Mouse (Mus musculus) kidney, postnatal 36 days (tissue): ENCODE measurements around the gene H13.

Experiments used
- DNase-seq, 2 experiments: peaks; one replicate each; pipeline ENCODE4 v3.0.0; 2021 to 2022; ENCODE audit warnings: mixed read lengths in 2 of 2

The H13 gene

DNA sequence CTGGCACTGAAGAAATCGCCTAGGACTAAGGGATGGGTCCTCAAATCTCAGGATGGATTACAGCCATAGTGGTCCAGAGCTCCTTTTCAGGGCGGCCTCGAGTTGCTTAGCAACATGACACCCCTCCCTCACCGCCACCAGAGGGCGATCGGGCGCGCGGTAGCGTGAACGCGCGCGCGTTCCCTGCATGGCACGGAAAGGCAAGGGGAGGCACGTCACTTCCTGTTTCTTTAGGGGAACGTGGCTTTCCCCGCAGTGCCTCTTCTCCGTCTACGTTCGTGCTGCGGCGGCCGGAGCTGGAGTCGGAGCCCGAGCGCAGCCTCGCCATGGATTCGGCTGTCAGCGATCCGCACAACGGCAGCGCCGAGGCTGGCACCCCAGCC lies at the start of gene H13:
H13 (plus strand) TSS at position 206 of the 383 bp plus-strand sequence.
- DNase-seq = peak; percentile 93

GRCm38 (mm10) chr2:152620367-152621134 lies 48.7 kb upstream of the H13 start:
- DNase-seq = peak; percentile 34 to 47

DNA sequence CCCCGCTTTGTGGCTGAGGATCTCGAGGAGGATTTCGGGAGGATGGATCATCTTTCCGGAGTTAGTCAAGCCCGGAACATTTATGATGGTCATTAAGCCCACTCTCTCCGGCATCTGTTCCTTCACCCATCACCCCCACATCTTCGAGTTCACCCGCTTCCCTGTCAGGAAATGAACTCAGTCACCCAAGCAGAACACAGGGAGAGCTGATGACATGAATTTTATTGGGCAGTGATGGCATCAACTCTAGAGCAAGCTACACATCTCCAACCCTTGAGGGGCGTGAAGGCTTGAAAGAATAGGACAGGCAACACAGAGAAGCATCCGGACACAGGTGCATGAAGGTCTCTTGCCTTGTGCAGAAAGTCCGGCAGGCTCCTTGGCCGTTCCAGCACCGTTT lies 47.1 kb upstream of the H13 start:
- DNase-seq = no peak

- no peak for DNase-seq
These were observed 46.3 kb upstream of the H13 start, which contains the start of gene Defb25 for GRCm38 (mm10) chr2:152622953-152623352. Gene Defb25, minus strand, starts transcription at chr2:152623053.

DNA sequence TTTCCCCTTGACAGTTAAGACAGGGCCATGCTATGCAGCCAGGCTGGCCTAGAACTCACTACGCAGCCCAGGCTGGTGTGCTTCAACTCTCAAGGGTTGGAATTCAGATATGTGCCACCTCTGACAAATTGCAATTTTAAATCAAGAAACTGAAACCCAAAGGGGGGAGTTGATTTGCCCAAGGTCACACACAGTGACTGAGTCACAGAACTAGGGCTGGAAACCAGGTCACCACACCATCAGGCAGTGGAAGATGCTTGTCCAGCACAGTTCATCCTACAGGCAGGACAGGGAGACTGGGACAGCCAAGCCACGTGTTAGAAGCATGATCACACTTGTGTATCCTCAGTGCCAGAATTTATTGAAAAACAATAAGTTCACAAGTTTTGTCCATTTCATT lies 44.7 kb upstream of the H13 start:
- DNase-seq = no peak

GRCm38 (mm10) chr2:152625256-152625655 lies 44.0 kb upstream of the H13 start:
- DNase-seq = no peak

GRCm38 (mm10) chr2:152626774-152627591 lies 42.3 kb upstream of the H13 start, which contains the start of gene Rem1:
Gene Rem1, plus strand, starts transcription at chr2:152626951.
- peak; percentile 35 to 57 for DNase-seq

DNA sequence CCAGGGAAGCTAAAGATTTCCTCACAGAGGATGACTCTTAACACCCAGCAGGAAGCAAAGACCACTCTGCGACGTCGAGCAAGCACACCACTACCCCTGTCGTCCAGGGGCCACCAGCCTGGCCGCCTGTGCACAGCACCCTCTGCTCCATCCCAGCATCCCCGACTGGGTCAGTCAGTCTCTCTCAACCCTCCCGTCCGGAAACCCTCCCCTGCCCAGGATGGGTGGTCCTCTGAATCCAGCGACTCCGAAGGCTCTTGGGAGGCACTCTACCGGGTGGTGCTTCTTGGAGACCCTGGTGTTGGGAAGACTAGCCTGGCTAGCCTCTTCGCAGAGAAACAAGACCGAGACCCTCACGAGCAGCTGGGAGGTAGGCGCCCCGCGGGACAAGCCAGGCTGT lies 41.2 kb upstream of the H13 start:
- DNase-seq = peak in 1 of 2 experiments; percentile 47

DNA sequence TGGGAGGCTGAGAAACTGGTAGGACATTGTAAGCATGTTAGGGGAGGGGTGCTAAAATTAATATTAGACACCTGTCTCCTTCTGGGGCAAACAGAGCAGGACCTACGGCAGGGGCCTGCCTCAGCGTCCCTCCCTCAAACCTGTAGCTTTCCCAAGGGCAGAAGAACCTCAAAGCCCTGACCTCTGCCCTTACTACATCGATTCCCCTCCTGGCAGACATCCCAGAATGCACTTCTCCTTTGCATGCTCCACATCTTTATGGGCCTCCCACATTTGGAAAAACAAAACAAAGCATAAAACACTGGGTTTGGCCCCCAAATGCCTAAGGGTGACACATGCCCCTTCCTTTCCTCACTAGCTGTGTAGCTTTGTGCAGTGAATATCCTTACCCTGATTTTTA lies 40.0 kb upstream of the H13 start:
- no peak for DNase-seq

GRCm38 (mm10) chr2:152629904-152630303 lies 39.4 kb upstream of the H13 start:
- DNase-seq = no peak

DNA sequence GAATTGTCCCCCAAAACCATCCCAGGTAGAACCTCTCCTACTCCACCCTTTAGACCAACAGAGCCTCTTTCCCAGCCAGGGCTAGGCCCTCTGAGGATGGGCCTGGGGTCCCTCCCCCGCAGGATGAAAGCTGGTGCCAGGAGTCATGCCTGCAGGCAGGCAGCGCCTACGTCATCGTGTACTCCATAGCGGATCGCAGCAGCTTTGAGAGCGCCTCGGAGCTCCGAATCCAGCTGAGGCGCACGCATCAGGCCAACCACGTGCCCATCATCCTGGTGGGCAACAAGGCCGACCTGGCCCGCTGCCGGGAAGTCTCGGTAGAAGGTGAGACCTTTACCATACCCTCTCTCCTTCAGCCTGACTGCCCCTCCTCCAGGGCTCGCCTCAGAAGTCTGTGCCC lies 35.9 kb upstream of the H13 start:
- DNase-seq = no peak

DNA sequence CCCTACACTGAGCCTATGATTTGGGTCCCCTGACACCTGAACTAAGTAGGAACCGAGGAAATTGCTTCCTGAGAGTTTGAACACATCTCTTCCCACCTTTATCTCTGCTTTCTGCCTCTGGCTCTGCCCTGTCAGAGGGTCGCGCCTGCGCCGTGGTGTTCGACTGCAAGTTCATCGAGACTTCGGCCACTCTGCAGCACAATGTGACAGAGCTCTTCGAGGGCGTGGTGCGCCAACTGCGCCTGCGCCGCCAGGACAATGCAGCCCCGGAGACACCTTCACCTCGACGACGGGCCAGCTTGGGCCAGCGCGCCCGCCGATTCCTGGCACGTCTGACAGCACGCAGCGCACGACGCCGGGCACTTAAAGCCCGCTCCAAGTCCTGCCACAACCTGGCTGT lies 35.0 kb upstream of the H13 start:
- no peak for DNase-seq

GRCm38 (mm10) chr2:152636246-152637005 lies 32.8 kb upstream of the H13 start:
- peak; percentile 81 to 87 for DNase-seq

- no peak for DNase-seq
These were observed 32.3 kb upstream of the H13 start for GRCm38 (mm10) chr2:152637006-152637322.

DNA sequence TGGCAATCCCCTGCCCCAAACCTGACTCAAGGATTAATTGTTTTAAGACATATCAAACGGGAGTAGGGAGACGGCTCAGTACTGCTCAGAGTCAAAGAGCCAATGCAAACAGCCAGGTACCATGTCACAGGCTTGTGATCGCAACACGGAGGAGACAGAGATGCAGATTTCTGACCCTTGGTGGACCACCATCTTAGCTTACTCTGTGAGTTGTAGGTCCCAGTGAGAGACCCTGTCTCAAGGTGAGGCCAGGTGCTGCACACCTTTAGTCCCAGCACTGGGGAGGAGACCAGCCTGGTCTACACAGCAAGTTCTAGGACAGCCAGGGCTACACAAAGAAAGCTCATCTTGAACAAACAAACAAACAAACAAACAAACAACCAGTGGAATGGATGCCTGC lies 31.9 kb upstream of the H13 start:
- DNase-seq = no peak

- DNase-seq = no peak
These were observed 30.4 kb upstream of the H13 start for GRCm38 (mm10) chr2:152638865-152639264.

DNA sequence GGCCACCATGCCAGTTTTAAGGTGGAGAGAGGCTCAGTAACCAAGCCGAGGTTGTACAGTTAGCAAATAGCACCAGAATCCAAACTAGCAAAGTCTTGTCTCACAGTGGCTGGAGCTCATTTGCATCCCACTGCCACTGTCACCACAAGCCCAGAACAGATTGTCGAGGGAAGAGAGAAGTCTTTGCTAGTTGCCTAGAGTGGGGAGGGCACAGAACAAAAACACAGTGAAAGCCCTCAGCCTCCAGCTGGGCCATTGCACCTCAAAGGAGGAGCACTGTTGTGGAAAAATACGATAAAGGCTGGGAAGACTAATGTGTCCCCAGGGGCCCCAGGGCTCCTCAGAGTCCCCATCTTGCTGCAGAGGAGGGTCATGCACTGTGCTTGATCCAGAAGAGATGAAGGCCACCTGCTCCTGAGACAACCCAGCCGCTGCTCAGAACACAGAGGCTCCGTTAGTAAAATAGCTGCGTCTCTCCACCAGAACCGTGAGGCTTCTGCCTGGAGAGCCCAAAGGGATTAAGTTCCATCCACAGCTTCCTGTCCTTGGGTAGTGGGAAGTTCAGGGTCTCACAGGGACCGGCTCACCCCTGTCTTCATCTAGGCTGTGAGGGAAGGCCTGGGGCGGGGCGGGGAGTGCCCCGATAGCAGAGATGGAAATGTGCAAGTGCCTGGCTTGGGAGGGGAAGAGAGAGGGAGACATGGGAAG lies 29.7 kb upstream of the H13 start:
- DNase-seq = peak; percentile 67 to 77

GRCm38 (mm10) chr2:152652901-152653620 lies 16.2 kb upstream of the H13 start:
- peak; percentile 69 to 75 for DNase-seq

- peak in 1 of 2 experiments; percentile 50 for DNase-seq
These were observed 15.2 kb upstream of the H13 start for GRCm38 (mm10) chr2:152653874-152654715.

DNA sequence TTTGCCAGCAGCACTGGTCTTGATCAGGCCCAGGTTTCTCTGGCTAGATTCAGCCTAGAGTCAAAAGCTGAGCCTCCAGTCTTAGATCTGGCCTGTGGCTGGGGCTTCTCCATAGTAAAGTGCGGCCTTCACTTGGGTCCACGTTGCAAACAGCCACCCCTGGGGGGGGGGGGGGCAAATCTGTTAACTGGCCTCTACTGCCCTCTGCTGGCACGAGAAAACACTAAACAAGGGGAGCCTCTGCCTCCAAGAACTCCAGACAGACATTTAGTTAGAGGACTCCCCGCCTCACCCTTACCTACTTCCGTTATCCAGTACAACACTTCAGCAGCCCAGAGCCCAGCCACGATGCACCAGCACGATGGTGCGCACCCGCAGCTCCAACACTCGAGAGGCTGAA lies 11.9 kb upstream of the H13 start:
- DNase-seq = peak in 1 of 2 experiments; percentile 73

DNA sequence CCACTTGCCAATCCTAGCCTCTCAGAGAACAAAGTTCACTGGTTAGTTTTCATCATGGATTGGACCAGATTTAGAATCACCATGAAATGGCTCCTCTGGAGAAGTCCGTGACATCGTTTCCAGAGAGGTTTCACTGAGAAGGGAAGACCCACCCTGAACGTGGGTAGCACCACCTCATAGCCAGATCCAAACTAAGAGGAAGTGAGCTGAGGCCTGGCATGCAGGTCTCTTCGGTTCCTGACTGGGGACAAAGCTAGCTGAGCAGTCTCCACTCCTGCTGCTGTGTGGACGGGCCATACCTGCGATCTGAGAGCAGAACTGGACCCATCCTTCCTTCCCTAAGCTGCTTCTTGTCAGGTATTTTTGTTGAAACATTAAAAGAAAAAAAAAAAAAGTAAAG lies 8.1 kb upstream of the H13 start:
- DNase-seq = no peak
